Mouse (Mus musculus): Measurements from ENCODE around the gene P2ry2.

- TF ChIP-seq CTCF (IDR thresholded peaks at IDR 0.05; ENCODE audit: extremely low read depth, insufficient read length, insufficient replicate concordance, low read depth, low read length) (no peak), POLR2A (IDR thresholded peaks at IDR 0.05; ENCODE audit: low read depth, low read length) (no peak)
Observed at GRCm38 (mm10) chr7:101030756-101031155, 18.1 kb upstream of the P2ry2 start.
